Mouse (Mus musculus) heart, embryonic 11.5 days (tissue): ENCODE measurements around the gene Sptbn1. TPM values are rescaled to one million over a fixed set of nuclear protein-coding genes. Genes with fewer than 3 reads are reported as not detected.

ENCODE experiments used
- ATAC-seq: fragments of 200-750 bp; cut with Nextera tagmentation; replicated peaks from 2 replicates; pipeline ENCODE4 v1.8.0; 2017; ENCODE audit warnings: moderate library complexity; ENCODE audit not compliant: insufficient number of reproducible peaks, low FRiP score, low TSS enrichment
- H3K27ac ChIP-seq: fragments of 300-500 bp; sonication (generic); 2 replicates; pipeline ENCODE4 v1.5.1; 2014; ENCODE audit warnings: mild to moderate bottlenecking, low read depth, low read length
- H3K27me3 ChIP-seq: fragments of 300-500 bp; sonication (generic); 2 replicates; pipeline ENCODE4 v1.6.1; 2014; ENCODE audit warnings: mild to moderate bottlenecking, low read length, mixed read lengths; ENCODE audit not compliant: control insufficient read depth, insufficient read depth
- H3K36me3 ChIP-seq: fragments of 300-500 bp; sonication (generic); 2 replicates; pipeline ENCODE4 v1.6.1; 2014; ENCODE audit warnings: mild to moderate bottlenecking, low read length, moderate library complexity, mixed read lengths; ENCODE audit not compliant: control insufficient read depth, insufficient read depth
- H3K4me1 ChIP-seq: fragments of 300-500 bp; sonication (generic); 2 replicates; pipeline ENCODE4 v1.6.1; 2014; ENCODE audit warnings: low read length; ENCODE audit not compliant: control insufficient read depth, insufficient read depth
- H3K4me2 ChIP-seq: fragments of 300-500 bp; sonication (generic); 2 replicates; pipeline ENCODE4 v1.6.1; 2014; ENCODE audit warnings: mild to moderate bottlenecking, moderate library complexity
- H3K4me3 ChIP-seq: fragments of 300-500 bp; sonication (generic); 2 replicates; pipeline ENCODE4 v1.5.1; 2014; ENCODE audit warnings: low read depth, low read length
- H3K9ac ChIP-seq: fragments of 300-500 bp; sonication (generic); 2 replicates; pipeline ENCODE4 v1.6.1; 2014; ENCODE audit warnings: mild to moderate bottlenecking, low read depth, low read length, moderate library complexity
- H3K9me3 ChIP-seq: fragments of 300-500 bp; sonication (generic); replicated peaks from 2 replicates; pipeline ENCODE4 v1.6.1; 2016; ENCODE audit warnings: low read length; ENCODE audit not compliant: control insufficient read depth
- WGBS: fragments of 180-500 bp; shearing (Covaris S2); extraction: QIAGEN DNeasy Blood & Tissue Kit; methylation state at CpG from one replicate; pipeline ENCODE4 v1.1.7; 2014; ENCODE audit not compliant: insufficient replicate concordance; 5-methylcytosine and 5-hydroxymethylcytosine counted together
- polyA plus RNA-seq: library from polyadenylated mRNA; unstranded; fragments of >200 nt; fragmentation: Nextera tagmentation; extraction: Ambion mirVana; gene quantifications from 2 replicates; pipeline ENCODE4 v1.2.1, GENCODE M21; 2014

Sptbn1 gene
- polyA plus RNA-seq, 1 experiment from 2014 or later: 156 TPM

- no peaks in the 10 kb centered on the region for H3K27me3 ChIP-seq
- no peak overlapping the region for H3K9ac ChIP-seq
- WGBS: 44% methylated on average over 11 of the region's 11 CpGs
- no peak overlapping the region for H3K4me3 ChIP-seq
- 0 out of 2 replicates have a peak, but pooled peaks cover 3% of the 10 kb centered on the region for H3K36me3 ChIP-seq
- H3K9me3 ChIP-seq: no peaks in the 10 kb centered on the region
- peaks cover 74% of the 10 kb centered on the region for H3K4me1 ChIP-seq
- peak overlapping the region; percentile 73 for H3K27ac ChIP-seq
- peak overlapping the region; percentile 35; the same call in 1 of the 2 replicates for H3K4me2 ChIP-seq
- no peak for ATAC-seq
Measured at GRCm38 (mm10) chr11:30246161-30246560, 21.8 kb downstream of the Sptbn1 start.

GRCm38 (mm10) chr11:30244172-30244571, 23.8 kb downstream of the Sptbn1 start:
- Histone ChIP-seq H3K4me1 (peaks cover 67% of the 10 kb centered on the region), H3K4me2 (no peak overlapping the region), H3K9ac (no peak overlapping the region), H3K27me3 (no peaks in the 10 kb centered on the region), H3K36me3 (0 out of 2 replicates have a peak, but pooled peaks cover 3% of the 10 kb centered on the region), H3K4me3 (no peak overlapping the region), H3K9me3 (no peaks in the 10 kb centered on the region), H3K27ac (no peak overlapping the region)
- ATAC-seq: no peak
- WGBS: 56% methylated on average over 1 of the region's 1 CpGs

- Histone ChIP-seq H3K4me2 (no peak overlapping the region; the same call in 1 of the 2 replicates), H3K4me3 (no peak overlapping the region), H3K4me1 (peaks cover 65% of the 10 kb centered on the region), H3K9ac (no peak overlapping the region), H3K9me3 (no peaks in the 10 kb centered on the region), H3K27me3 (no peaks in the 10 kb centered on the region), H3K27ac (peak overlapping the region; percentile 41), H3K36me3 (0 out of 2 replicates have a peak, but pooled peaks cover 3% of the 10 kb centered on the region)
- 0 out of 2 replicates have a peak, but pooled peaks have one; percentile 19 for ATAC-seq
- 40% methylated on average over 3 of the region's 3 CpGs for WGBS
Measured at GRCm38 (mm10) chr11:30243591-30243990, 24.4 kb downstream of the Sptbn1 start.

- H3K9ac ChIP-seq: no peak overlapping the region
- H3K36me3 ChIP-seq: 0 out of 2 replicates have a peak, but pooled peaks cover 3% of the 10 kb centered on the region
- no peak for ATAC-seq
- H3K4me3 ChIP-seq: no peak overlapping the region
- no peaks in the 10 kb centered on the region for H3K9me3 ChIP-seq
- 29% methylated on average over 3 of the region's 3 CpGs for WGBS
- H3K4me1 ChIP-seq: peaks cover 49% of the 10 kb centered on the region
- H3K4me2 ChIP-seq: no peak overlapping the region
- 0 out of 2 replicates have a peak overlapping the region, but pooled peaks have one; percentile 24 for H3K27ac ChIP-seq
- no peaks in the 10 kb centered on the region for H3K27me3 ChIP-seq
Measured at GRCm38 (mm10) chr11:30240861-30241260, 27.1 kb downstream of the Sptbn1 start.

GRCm38 (mm10) chr11:30237960-30238359, 30.0 kb downstream of the Sptbn1 start:
- Histone ChIP-seq H3K4me2 (no peak overlapping the region), H3K4me1 (peaks cover 27% of the 10 kb centered on the region), H3K36me3 (0 out of 2 replicates have a peak, but pooled peaks cover 3% of the 10 kb centered on the region), H3K9ac (no peak overlapping the region), H3K27ac (no peak overlapping the region), H3K9me3 (no peaks in the 10 kb centered on the region), H3K27me3 (no peaks in the 10 kb centered on the region), H3K4me3 (no peak overlapping the region)
- ATAC-seq: no peak
- 68% methylated on average over 4 of the region's 4 CpGs for WGBS

GRCm38 (mm10) chr11:30236681-30237242, 31.2 kb downstream of the Sptbn1 start:
- Histone ChIP-seq H3K27me3 (no peaks in the 10 kb centered on the region), H3K4me1 (peaks cover 26% of the 10 kb centered on the region), H3K27ac (peak overlapping the region; percentile 73), H3K9me3 (no peaks in the 10 kb centered on the region), H3K4me3 (no peak overlapping the region), H3K4me2 (no peak overlapping the region), H3K9ac (0 out of 2 replicates have a peak overlapping the region, but pooled peaks have one; percentile 22), H3K36me3 (0 out of 2 replicates have a peak, but pooled peaks cover 3% of the 10 kb centered on the region)
- whole genome bisulfite sequencing: 47% methylated on average over 4 of the region's 4 CpGs
- ATAC-seq: no peak; the same call in 1 of the 2 replicates

GRCm38 (mm10) chr11:30235666-30236065, 32.3 kb downstream of the Sptbn1 start:
- H3K27me3 ChIP-seq: no peaks in the 10 kb centered on the region
- peaks cover 25% of the 10 kb centered on the region for H3K4me1 ChIP-seq
- no peaks in the 10 kb centered on the region for H3K9me3 ChIP-seq
- H3K27ac ChIP-seq: peak overlapping the region; percentile 29; the same call in 1 of the 2 replicates
- H3K9ac ChIP-seq: no peak overlapping the region
- H3K4me3 ChIP-seq: no peak overlapping the region
- no peak overlapping the region for H3K4me2 ChIP-seq
- 0 out of 2 replicates have a peak, but pooled peaks cover 3% of the 10 kb centered on the region for H3K36me3 ChIP-seq
- ATAC-seq: 0 out of 2 replicates have a peak, but pooled peaks have one; percentile 10

GRCm38 (mm10) chr11:30235218-30235617, 32.8 kb downstream of the Sptbn1 start:
- H3K27ac ChIP-seq: no peak overlapping the region
- 87% methylated on average over 2 of the region's 2 CpGs for WGBS
- no peaks in the 10 kb centered on the region for H3K9me3 ChIP-seq
- ATAC-seq: 0 out of 2 replicates have a peak, but pooled peaks have one; percentile 6
- H3K27me3 ChIP-seq: no peaks in the 10 kb centered on the region
- 0 out of 2 replicates have a peak, but pooled peaks cover 3% of the 10 kb centered on the region for H3K36me3 ChIP-seq
- no peak overlapping the region for H3K9ac ChIP-seq
- H3K4me2 ChIP-seq: no peak overlapping the region
- H3K4me1 ChIP-seq: peaks cover 26% of the 10 kb centered on the region
- no peak overlapping the region for H3K4me3 ChIP-seq
